Mouse (Mus musculus) midbrain, embryonic 16.5 days (tissue): Measurements from ENCODE around the gene Gm20388. TPM values are rescaled to one million over a fixed set of nuclear protein-coding genes. Genes with fewer than 3 reads are reported as not detected.

ENCODE experiments used
- ATAC-seq: fragments of 200-750 bp; cut with Nextera tagmentation; 2 replicates; pipeline ENCODE4 v1.8.0; 2017; ENCODE audit warnings: moderate TSS enrichment
- H3K27ac ChIP-seq: fragments of 300-500 bp; sonication (generic); 2 replicates; pipeline ENCODE4 v1.5.1; 2014; ENCODE audit warnings: mild to moderate bottlenecking, low read length, mixed read lengths
- H3K27me3 ChIP-seq: fragments of 300-500 bp; sonication (generic); 2 replicates; pipeline ENCODE4 v1.6.1; 2014; ENCODE audit warnings: low read depth, low read length, mixed read lengths; ENCODE audit not compliant: control insufficient read depth, insufficient read depth
- H3K36me3 ChIP-seq: fragments of 300-500 bp; sonication (generic); 2 replicates; pipeline ENCODE4 v1.6.1; 2014; ENCODE audit warnings: mild to moderate bottlenecking, low read length, moderate library complexity, mixed read lengths; ENCODE audit not compliant: control insufficient read depth, insufficient read depth
- H3K4me1 ChIP-seq: fragments of 300-500 bp; sonication (generic); 2 replicates; pipeline ENCODE4 v1.6.1; 2014; ENCODE audit warnings: mild to moderate bottlenecking, low read length, mixed read lengths; ENCODE audit not compliant: control insufficient read depth, insufficient read depth
- H3K4me2 ChIP-seq: fragments of 300-500 bp; sonication (generic); 2 replicates; pipeline ENCODE4 v1.6.1; 2014; ENCODE audit warnings: mild to moderate bottlenecking, low read length, mixed read lengths
- H3K4me3 ChIP-seq: fragments of 300-500 bp; sonication (generic); 2 replicates; pipeline ENCODE4 v1.5.1; 2014; ENCODE audit warnings: low read depth, mild to moderate bottlenecking, low read length, moderate library complexity, mixed read lengths
- H3K9ac ChIP-seq: fragments of 300-500 bp; sonication (generic); 2 replicates; pipeline ENCODE4 v1.6.1; 2014; ENCODE audit warnings: low read depth, low read length, mixed read lengths
- H3K9me3 ChIP-seq: fragments of 300-500 bp; sonication (generic); replicated peaks from 2 replicates; pipeline ENCODE4 v1.6.1; 2014; ENCODE audit warnings: mild to moderate bottlenecking, low read length, mixed read lengths; ENCODE audit not compliant: control insufficient read depth, poor library complexity, severe bottlenecking
- WGBS: fragments of 180-500 bp; shearing (Covaris S2); extraction: QIAGEN DNeasy Blood & Tissue Kit; methylation state at CpG from one replicate; pipeline ENCODE4 v1.1.7; 2014; 5-methylcytosine and 5-hydroxymethylcytosine counted together
- polyA plus RNA-seq: library from polyadenylated mRNA; unstranded; fragments of >200 nt; fragmentation: Nextera tagmentation; extraction: Ambion mirVana; gene quantifications from 2 replicates; pipeline ENCODE4 v1.2.1, GENCODE M21; 2015

Gm20388 gene
- polyA plus RNA-seq, 1 experiment from 2014 or later, result 7.5 TPM

GRCm38 (mm10) chr8:120335262-120336086 lies 424.8 kb downstream of the Gm20388 start:
- Histone ChIP-seq H3K27ac (peak overlapping the region; percentile 84), H3K9ac (peak overlapping the region; percentile 49), H3K9me3 (no peaks in the 10 kb centered on the region), H3K27me3 (no peaks in the 10 kb centered on the region), H3K4me2 (peak overlapping the region; percentile 15), H3K4me1 (peaks cover 24% of the 10 kb centered on the region), H3K36me3 (no peaks in the 10 kb centered on the region), H3K4me3 (no peak overlapping the region)
- peak; percentile 76 for ATAC-seq
- 1% methylated on average over 17 of the region's 17 CpGs for WGBS

- Histone ChIP-seq H3K4me3 (no peak overlapping the region), H3K27ac (peak overlapping the region; percentile 84)
- peak; percentile 33; the same call in 1 of the 2 replicates for ATAC-seq
These were observed 425.4 kb downstream of the Gm20388 start for GRCm38 (mm10) chr8:120336087-120336380.

GRCm38 (mm10) chr8:120336909-120337555 lies 426.4 kb downstream of the Gm20388 start:
- 39% methylated on average over 5 of the region's 5 CpGs for WGBS
- ATAC-seq, result no peak
- Histone ChIP-seq H3K27me3 (no peaks in the 10 kb centered on the region), H3K4me1 (peaks cover 30% of the 10 kb centered on the region), H3K9me3 (no peaks in the 10 kb centered on the region), H3K9ac (no peak overlapping the region), H3K4me2 (no peak overlapping the region), H3K27ac (no peak overlapping the region), H3K36me3 (no peaks in the 10 kb centered on the region), H3K4me3 (no peak overlapping the region)

More at GRCm38 (mm10) chr8:120336087-120336380, 425.4 kb downstream of the Gm20388 start:
- WGBS, result under 1% methylated on average over 9 of the region's 9 CpGs
- Histone ChIP-seq H3K4me1 (peaks cover 25% of the 10 kb centered on the region), H3K9ac (peak overlapping the region; percentile 49; the same call in 1 of the 2 replicates), H3K9me3 (no peaks in the 10 kb centered on the region), H3K27me3 (no peaks in the 10 kb centered on the region), H3K4me2 (peak overlapping the region; percentile 15), H3K36me3 (no peaks in the 10 kb centered on the region)

- Histone ChIP-seq H3K27ac (no peak overlapping the region), H3K9me3 (no peaks in the 10 kb centered on the region), H3K4me1 (peaks cover 30% of the 10 kb centered on the region), H3K4me3 (no peak overlapping the region), H3K4me2 (no peak overlapping the region), H3K27me3 (no peaks in the 10 kb centered on the region), H3K36me3 (no peaks in the 10 kb centered on the region), H3K9ac (no peak overlapping the region)
- no peak for ATAC-seq
- WGBS, result 38% methylated on average over 5 of the region's 5 CpGs
These were observed 427.0 kb downstream of the Gm20388 start for GRCm38 (mm10) chr8:120337627-120338026.

GRCm38 (mm10) chr8:120338678-120339077 lies 428.0 kb downstream of the Gm20388 start:
- no peak overlapping the region for H3K9ac ChIP-seq
- no peak overlapping the region for H3K27ac ChIP-seq
- no peaks in the 10 kb centered on the region for H3K36me3 ChIP-seq
- 94% methylated on average over 7 of the region's 7 CpGs for WGBS
- H3K4me3 ChIP-seq, result no peak overlapping the region
- ATAC-seq, result no peak
- H3K9me3 ChIP-seq, result no peaks in the 10 kb centered on the region
- H3K4me1 ChIP-seq, result peaks cover 40% of the 10 kb centered on the region
- no peak overlapping the region for H3K4me2 ChIP-seq
- H3K27me3 ChIP-seq, result no peaks in the 10 kb centered on the region

- H3K27me3 ChIP-seq, result no peaks in the 10 kb centered on the region
- H3K27ac ChIP-seq, result peak overlapping the region; percentile 14; the same call in 1 of the 2 replicates
- no peak overlapping the region for H3K4me3 ChIP-seq
- WGBS, result 42% methylated on average over 7 of the region's 8 CpGs
- H3K4me2 ChIP-seq, result no peak overlapping the region
- H3K9me3 ChIP-seq, result no peaks in the 10 kb centered on the region
- no peaks in the 10 kb centered on the region for H3K36me3 ChIP-seq
- 0 out of 2 replicates have a peak overlapping the region, but pooled peaks have one; percentile 22 for H3K9ac ChIP-seq
- peaks cover 47% of the 10 kb centered on the region for H3K4me1 ChIP-seq
- ATAC-seq, result no peak
These were observed 429.1 kb downstream of the Gm20388 start for GRCm38 (mm10) chr8:120339743-120340142.

- WGBS, result 46% methylated on average over 10 of the region's 10 CpGs
- Histone ChIP-seq H3K4me3 (no peak overlapping the region), H3K36me3 (no peaks in the 10 kb centered on the region), H3K4me1 (peaks cover 34% of the 10 kb centered on the region), H3K27ac (peak overlapping the region; percentile 30), H3K9me3 (no peaks in the 10 kb centered on the region), H3K4me2 (no peak overlapping the region), H3K9ac (no peak overlapping the region), H3K27me3 (no peaks in the 10 kb centered on the region)
- ATAC-seq, result no peak
These were observed 430.5 kb downstream of the Gm20388 start for GRCm38 (mm10) chr8:120341124-120341523.

- peak overlapping the region; percentile 55 for H3K27ac ChIP-seq
- no peaks in the 10 kb centered on the region for H3K36me3 ChIP-seq
- H3K27me3 ChIP-seq, result no peaks in the 10 kb centered on the region
- H3K9ac ChIP-seq, result no peak overlapping the region
- 37% methylated on average over 7 of the region's 7 CpGs for WGBS
- no peak for ATAC-seq
- peaks cover 37% of the 10 kb centered on the region for H3K4me1 ChIP-seq
- H3K9me3 ChIP-seq, result no peaks in the 10 kb centered on the region
- H3K4me2 ChIP-seq, result no peak overlapping the region
- H3K4me3 ChIP-seq, result no peak overlapping the region
These were observed 432.4 kb downstream of the Gm20388 start for GRCm38 (mm10) chr8:120342847-120343548.
